Mouse (Mus musculus): Measurements from ENCODE around the gene Scfd2. TPM values are rescaled to one million over a fixed set of nuclear protein-coding genes. Genes with fewer than 3 reads are reported as not detected.

Scfd2 gene
- total and polyA plus RNA-seq, 2 experiments: 8.5 to 11.5 TPM

- no peaks in the 10 kb centered on the region for H3K27me3 ChIP-seq (ENCODE audit: control insufficient read depth, insufficient read depth, low read length)
- DNase-seq (ENCODE audit: extremely low read depth, low read depth, low spot score): no peak
- H3K79me2 ChIP-seq (ENCODE audit: control insufficient read depth, insufficient read depth, low read length): no peaks in the 10 kb centered on the region
- TF ChIP-seq POLR2A (IDR thresholded peaks at IDR 0.05; ENCODE audit: extremely low read depth, insufficient read depth, low read length): no peak
- no peak for TF ChIP-seq CTCF (IDR thresholded peaks at IDR 0.05; ENCODE audit: low read depth, low read length)
- H3K4me3 ChIP-seq (ENCODE audit: insufficient read depth, low read depth, low read length): no peak overlapping the region
- H3K36me3 ChIP-seq (ENCODE audit: control insufficient read depth, insufficient read depth, low read length): no peaks in the 10 kb centered on the region
- peaks cover 13% of the 10 kb centered on the region for H3K4me1 ChIP-seq (ENCODE audit: control insufficient read depth, insufficient read depth, low read length)
- no peak overlapping the region for H3K9ac ChIP-seq (ENCODE audit: low read depth, low read length)
- WGBS: 98% methylated on average over 4 of the region's 4 CpGs
- H3K27ac ChIP-seq (replicated peaks; ENCODE audit: insufficient read depth, low read depth, low read length): no peak overlapping the region
Measured at GRCm38 (mm10) chr5:74246453-74246852, 285.1 kb downstream of the Scfd2 start.

GRCm38 (mm10) chr5:74245641-74246145 lies 285.9 kb downstream of the Scfd2 start:
- 85% methylated on average over 8 of the region's 8 CpGs for WGBS
- Histone ChIP-seq H3K4me3 (ENCODE audit: insufficient read depth, low read depth, low read length) (no peak overlapping the region), H3K4me1 (ENCODE audit: control insufficient read depth, insufficient read depth, low read length) (peaks cover 8% of the 10 kb centered on the region), H3K36me3 (ENCODE audit: control insufficient read depth, insufficient read depth, low read length) (no peaks in the 10 kb centered on the region), H3K79me2 (ENCODE audit: control insufficient read depth, insufficient read depth, low read length) (no peaks in the 10 kb centered on the region), H3K9ac (ENCODE audit: low read depth, low read length) (no peak overlapping the region), H3K27me3 (ENCODE audit: control insufficient read depth, insufficient read depth, low read length) (no peaks in the 10 kb centered on the region), H3K27ac (replicated peaks; ENCODE audit: insufficient read depth, low read depth, low read length) (no peak overlapping the region)
- TF ChIP-seq POLR2A (IDR thresholded peaks at IDR 0.05; ENCODE audit: extremely low read depth, insufficient read depth, low read length) (no peak), CTCF (IDR thresholded peaks at IDR 0.05; ENCODE audit: low read depth, low read length) (no peak)
- DNase-seq (ENCODE audit: extremely low read depth, low read depth, low spot score): no peak

- peak; percentile 95 for DNase-seq (ENCODE audit: extremely low read depth, low read depth, low spot score)
- Histone ChIP-seq H3K79me2 (ENCODE audit: control insufficient read depth, insufficient read depth, low read length) (no peaks in the 10 kb centered on the region), H3K4me3 (ENCODE audit: insufficient read depth, low read depth, low read length) (no peak overlapping the region), H3K27ac (replicated peaks; ENCODE audit: insufficient read depth, low read depth, low read length) (no peak overlapping the region), H3K27me3 (ENCODE audit: control insufficient read depth, insufficient read depth, low read length) (no peaks in the 10 kb centered on the region), H3K36me3 (ENCODE audit: control insufficient read depth, insufficient read depth, low read length) (no peaks in the 10 kb centered on the region), H3K4me1 (ENCODE audit: control insufficient read depth, insufficient read depth, low read length) (peaks cover 8% of the 10 kb centered on the region), H3K9ac (ENCODE audit: low read depth, low read length) (no peak overlapping the region)
- TF ChIP-seq POLR2A (IDR thresholded peaks at IDR 0.05; ENCODE audit: extremely low read depth, insufficient read depth, low read length) (no peak), CTCF (IDR thresholded peaks at IDR 0.05; ENCODE audit: low read depth, low read length) (no peak)
- WGBS: 58% methylated on average over 14 of the region's 14 CpGs
Measured at GRCm38 (mm10) chr5:74244406-74245019, 287.0 kb downstream of the Scfd2 start.

GRCm38 (mm10) chr5:74242654-74243053 lies 288.9 kb downstream of the Scfd2 start:
- no peak overlapping the region for H3K9ac ChIP-seq (ENCODE audit: low read depth, low read length)
- WGBS: 39% methylated on average over 3 of the region's 3 CpGs
- H3K79me2 ChIP-seq (ENCODE audit: control insufficient read depth, insufficient read depth, low read length): no peaks in the 10 kb centered on the region
- no peak overlapping the region for H3K4me3 ChIP-seq (ENCODE audit: insufficient read depth, low read depth, low read length)
- peaks cover 8% of the 10 kb centered on the region for H3K4me1 ChIP-seq (ENCODE audit: control insufficient read depth, insufficient read depth, low read length)
- H3K27me3 ChIP-seq (ENCODE audit: control insufficient read depth, insufficient read depth, low read length): no peaks in the 10 kb centered on the region
- H3K36me3 ChIP-seq (ENCODE audit: control insufficient read depth, insufficient read depth, low read length): no peaks in the 10 kb centered on the region
- peak; percentile 88 for DNase-seq (ENCODE audit: extremely low read depth, low read depth, low spot score)
- H3K27ac ChIP-seq (replicated peaks; ENCODE audit: insufficient read depth, low read depth, low read length): peak overlapping the region; percentile 81
- TF ChIP-seq CTCF (IDR thresholded peaks at IDR 0.05; ENCODE audit: low read depth, low read length): no peak
- no peak for TF ChIP-seq POLR2A (IDR thresholded peaks at IDR 0.05; ENCODE audit: extremely low read depth, insufficient read depth, low read length)

- TF ChIP-seq CTCF (IDR thresholded peaks at IDR 0.05; ENCODE audit: low read depth, low read length) (no peak), POLR2A (IDR thresholded peaks at IDR 0.05; ENCODE audit: extremely low read depth, insufficient read depth, low read length) (no peak)
- Histone ChIP-seq H3K27me3 (ENCODE audit: control insufficient read depth, insufficient read depth, low read length) (no peaks in the 10 kb centered on the region), H3K27ac (replicated peaks; ENCODE audit: insufficient read depth, low read depth, low read length) (no peak overlapping the region), H3K36me3 (ENCODE audit: control insufficient read depth, insufficient read depth, low read length) (no peaks in the 10 kb centered on the region), H3K4me3 (ENCODE audit: insufficient read depth, low read depth, low read length) (no peak overlapping the region), H3K4me1 (ENCODE audit: control insufficient read depth, insufficient read depth, low read length) (peaks cover 8% of the 10 kb centered on the region), H3K79me2 (ENCODE audit: control insufficient read depth, insufficient read depth, low read length) (no peaks in the 10 kb centered on the region), H3K9ac (ENCODE audit: low read depth, low read length) (no peak overlapping the region)
- no peak for DNase-seq (ENCODE audit: extremely low read depth, low read depth, low spot score)
- WGBS: 75% methylated on average over 13 of the region's 13 CpGs
Measured at GRCm38 (mm10) chr5:74240926-74241680, 290.5 kb downstream of the Scfd2 start.

GRCm38 (mm10) chr5:74240298-74240697 lies 291.3 kb downstream of the Scfd2 start:
- 90% methylated on average over 8 of the region's 8 CpGs for WGBS
- TF ChIP-seq POLR2A (IDR thresholded peaks at IDR 0.05; ENCODE audit: extremely low read depth, insufficient read depth, low read length): no peak
- TF ChIP-seq CTCF (IDR thresholded peaks at IDR 0.05; ENCODE audit: low read depth, low read length): no peak
- Histone ChIP-seq H3K79me2 (ENCODE audit: control insufficient read depth, insufficient read depth, low read length) (no peaks in the 10 kb centered on the region), H3K4me1 (ENCODE audit: control insufficient read depth, insufficient read depth, low read length) (peaks cover 8% of the 10 kb centered on the region), H3K27ac (replicated peaks; ENCODE audit: insufficient read depth, low read depth, low read length) (no peak overlapping the region), H3K9ac (ENCODE audit: low read depth, low read length) (no peak overlapping the region), H3K4me3 (ENCODE audit: insufficient read depth, low read depth, low read length) (no peak overlapping the region), H3K27me3 (ENCODE audit: control insufficient read depth, insufficient read depth, low read length) (no peaks in the 10 kb centered on the region), H3K36me3 (ENCODE audit: control insufficient read depth, insufficient read depth, low read length) (no peaks in the 10 kb centered on the region)
- no peak for DNase-seq (ENCODE audit: extremely low read depth, low read depth, low spot score)

All from liver, adult 2 months (tissue).